Mouse (Mus musculus): ENCODE data around the gene Ulk4. TPM values are rescaled to one million over a fixed set of nuclear protein-coding genes. Genes with fewer than 3 reads are reported as not detected.

The Ulk4 gene
- total RNA-seq (2021), result 1 to 10 TPM; 7.4 to 9.1 TPM

DNA sequence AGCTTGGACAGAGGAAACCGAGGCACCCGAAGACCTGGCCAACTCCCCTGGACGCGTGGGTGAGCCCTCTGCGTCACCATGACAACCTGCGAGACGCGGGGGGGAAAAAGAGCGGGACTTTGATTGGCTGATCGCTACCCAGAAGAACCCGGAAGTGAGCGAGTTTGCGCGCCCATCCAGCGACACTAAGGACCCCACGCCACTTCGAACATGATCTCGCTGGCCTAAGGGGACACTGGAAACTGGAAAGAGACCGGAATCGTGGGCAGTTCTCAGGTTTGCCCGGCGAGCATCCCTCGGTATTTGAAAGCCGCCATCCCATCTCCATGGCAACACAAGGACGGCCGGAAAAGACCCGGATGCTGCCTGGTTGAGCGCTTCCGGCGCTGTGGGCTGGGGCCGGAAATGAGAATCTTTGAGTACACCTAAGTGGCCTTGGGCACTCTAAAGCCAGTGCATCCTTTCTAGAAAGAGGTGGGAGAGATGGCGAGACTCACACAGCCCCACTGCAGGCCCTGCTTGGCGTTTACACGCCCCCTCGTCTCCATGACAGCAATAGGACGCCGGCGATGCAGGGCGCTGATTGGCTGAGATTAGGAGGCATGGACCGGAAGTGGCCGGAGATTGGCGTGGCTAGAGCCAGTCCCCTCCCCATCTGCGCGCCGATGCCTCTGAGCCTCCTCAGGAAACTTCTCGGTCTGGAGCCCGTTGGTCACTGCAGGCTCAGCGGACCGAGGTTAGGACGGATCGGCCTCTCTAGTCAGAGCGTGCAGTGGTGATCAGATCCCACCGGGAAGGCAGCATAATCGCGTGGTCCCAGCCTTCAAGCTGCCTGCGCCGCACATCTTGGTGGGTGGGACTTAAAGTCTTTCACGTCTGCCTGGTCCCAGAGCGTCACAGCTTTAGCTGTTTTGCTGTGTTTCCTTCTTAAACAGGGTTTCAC is at the start of gene Ulk4:
Gene Ulk4, minus strand, starts transcription at position 80 of the 943 bp plus-strand sequence.
- intact Hi-C loops (cut with DNase I), result loop anchor here (5.0 kb wide), 1 partner anchor 160 kb away; no protein-coding TSS in a partner anchor
- DNase-seq (ENCODE audit: low spot score in 2 of 2), result peak; percentile 96

DNA sequence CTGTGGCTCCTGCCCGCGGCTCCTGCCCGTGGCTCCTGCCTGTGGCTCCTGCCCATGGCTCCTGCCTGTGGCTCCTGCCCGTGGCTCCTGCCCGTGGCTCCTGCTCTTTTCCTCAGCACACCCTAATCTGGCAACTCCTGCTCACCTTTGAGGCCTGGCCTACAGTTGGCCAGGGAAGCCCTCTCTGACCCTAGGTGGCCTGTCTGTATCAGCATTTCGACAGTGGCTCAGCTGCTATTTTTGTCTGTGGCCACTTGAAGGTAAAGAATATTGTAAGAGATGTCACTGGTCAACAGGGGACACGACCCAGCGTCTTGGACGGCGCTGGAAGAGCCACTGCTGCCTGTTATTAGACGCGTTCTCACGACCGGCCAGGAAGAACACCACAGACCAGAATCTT is 45.0 kb upstream of the Ulk4 start:
- intact Hi-C loops (cut with DNase I), result no loop called here
- DNase-seq (ENCODE audit: low spot score in 2 of 2), result no peak

DNA sequence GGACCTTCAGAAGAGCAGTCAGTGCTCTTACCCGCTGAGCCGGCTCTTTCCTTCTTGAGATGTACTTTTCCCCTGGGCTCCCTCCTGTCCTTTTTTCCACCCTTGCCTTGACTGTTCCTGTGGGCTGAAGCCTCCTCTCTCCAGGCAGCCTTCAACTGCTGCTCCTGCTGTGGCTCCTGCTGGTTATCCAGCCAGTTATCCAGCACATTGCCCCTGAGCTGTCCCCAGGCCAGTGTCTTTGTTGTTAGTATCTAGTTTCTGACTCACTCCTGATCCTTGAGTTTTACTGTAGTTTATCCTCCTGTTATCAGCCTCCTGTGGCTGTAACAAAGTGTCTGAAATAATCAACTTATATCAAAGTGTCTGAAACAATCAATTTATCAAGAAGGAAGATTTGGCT is 44.1 kb upstream of the Ulk4 start:
- no peak for DNase-seq (ENCODE audit: low spot score in 2 of 2)
- intact Hi-C loops (cut with DNase I), result no loop called here

DNA sequence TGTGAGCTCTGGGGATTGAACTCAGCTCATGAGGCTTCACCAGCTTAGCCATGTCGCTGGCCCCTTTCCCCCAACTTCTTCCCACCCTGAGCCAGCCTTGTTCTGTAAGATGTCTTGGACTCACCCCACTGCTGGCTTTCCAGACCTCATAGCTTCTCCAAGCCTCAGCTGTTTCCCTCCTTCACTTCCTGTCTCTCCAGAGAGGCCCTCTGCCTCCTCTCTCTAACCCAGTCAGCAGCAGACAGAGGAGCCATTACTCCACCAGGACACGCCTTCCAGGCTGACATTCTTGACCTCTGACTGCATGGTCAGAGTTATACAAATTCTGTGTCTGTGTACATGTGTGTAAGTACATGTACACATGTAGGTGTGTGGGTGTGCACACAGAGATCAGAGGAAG is 43.4 kb upstream of the Ulk4 start:
- DNase-seq (ENCODE audit: low spot score in 2 of 2), result no peak
- intact Hi-C loops (cut with DNase I), result no loop called here

DNA sequence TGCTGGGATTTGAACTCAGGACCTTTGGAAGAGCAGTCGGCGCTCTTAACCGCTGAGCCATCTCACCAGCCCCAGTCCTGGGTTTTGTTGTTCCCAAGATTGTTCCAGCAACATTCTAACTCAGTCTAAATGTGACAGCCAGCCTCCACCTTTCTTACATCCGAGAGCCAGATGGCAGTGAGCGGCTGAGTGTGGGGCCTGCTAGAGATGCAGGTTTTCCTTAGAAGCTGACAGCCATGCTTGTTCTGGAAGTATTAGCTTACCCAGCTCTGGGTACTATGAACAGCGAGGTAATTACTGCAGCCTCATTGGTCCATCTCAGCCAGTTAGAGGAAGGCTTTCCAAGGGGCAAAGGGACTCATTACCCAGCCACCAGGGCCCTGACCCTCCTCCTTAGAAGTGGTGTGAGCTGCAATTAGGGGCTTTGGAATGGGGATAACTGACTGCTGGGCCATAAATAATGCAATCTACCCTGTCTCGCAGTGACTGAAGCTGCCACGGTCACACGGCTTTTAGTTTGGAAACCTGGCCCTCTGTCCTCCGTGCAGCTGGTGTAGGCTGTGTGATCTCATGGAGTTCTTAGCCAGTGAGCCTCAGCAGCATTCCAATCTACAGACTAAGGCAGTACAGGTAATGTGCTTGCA is 42.4 kb upstream of the Ulk4 start:
- intact Hi-C loops (cut with DNase I), result no loop called here
- DNase-seq (ENCODE audit: low spot score in 2 of 2), result peak; percentile 50 to 86

DNA sequence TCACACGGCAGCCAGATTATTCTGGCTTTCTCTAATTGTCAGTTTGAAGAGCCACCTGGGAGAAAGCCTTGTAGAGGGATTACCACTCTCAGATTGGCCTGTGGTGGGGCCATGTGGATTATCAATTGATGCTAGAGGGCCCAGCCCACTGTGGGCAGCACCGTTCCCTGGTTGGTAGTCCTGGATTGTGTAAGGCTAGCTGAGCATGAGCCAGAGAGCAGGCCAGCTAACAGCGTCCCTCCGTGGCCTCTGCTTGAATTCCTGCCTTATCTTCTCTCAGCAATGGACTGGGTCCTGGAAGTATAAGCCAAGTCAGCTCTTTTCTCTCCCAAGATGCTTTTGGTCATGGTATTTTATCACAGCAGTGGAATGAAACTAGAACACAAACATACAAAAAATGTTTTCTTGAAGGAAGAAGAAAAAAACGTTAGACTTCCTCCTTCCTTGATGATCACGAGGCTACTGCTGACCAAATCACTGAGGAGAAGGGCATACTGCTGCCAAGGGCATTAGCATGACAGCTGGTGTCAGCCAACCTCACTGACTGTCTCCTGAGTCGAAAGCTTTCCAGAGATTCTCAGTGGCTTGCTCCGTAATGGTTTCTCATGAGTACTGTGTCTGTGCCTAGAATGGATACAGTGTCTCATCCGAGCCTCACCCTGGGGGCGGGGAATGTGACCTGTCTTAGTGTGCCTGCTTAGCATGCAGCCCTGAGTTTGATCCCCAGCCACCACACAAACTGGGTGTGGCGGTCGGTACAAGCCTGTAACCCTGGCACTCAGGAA is 39.8 kb upstream of the Ulk4 start:
- intact Hi-C loops (cut with DNase I), result loop anchor here (2.0 kb wide), 1 partner anchor 16 kb away; no protein-coding TSS in a partner anchor
- DNase-seq (ENCODE audit: low spot score in 2 of 2), result no peak

DNA sequence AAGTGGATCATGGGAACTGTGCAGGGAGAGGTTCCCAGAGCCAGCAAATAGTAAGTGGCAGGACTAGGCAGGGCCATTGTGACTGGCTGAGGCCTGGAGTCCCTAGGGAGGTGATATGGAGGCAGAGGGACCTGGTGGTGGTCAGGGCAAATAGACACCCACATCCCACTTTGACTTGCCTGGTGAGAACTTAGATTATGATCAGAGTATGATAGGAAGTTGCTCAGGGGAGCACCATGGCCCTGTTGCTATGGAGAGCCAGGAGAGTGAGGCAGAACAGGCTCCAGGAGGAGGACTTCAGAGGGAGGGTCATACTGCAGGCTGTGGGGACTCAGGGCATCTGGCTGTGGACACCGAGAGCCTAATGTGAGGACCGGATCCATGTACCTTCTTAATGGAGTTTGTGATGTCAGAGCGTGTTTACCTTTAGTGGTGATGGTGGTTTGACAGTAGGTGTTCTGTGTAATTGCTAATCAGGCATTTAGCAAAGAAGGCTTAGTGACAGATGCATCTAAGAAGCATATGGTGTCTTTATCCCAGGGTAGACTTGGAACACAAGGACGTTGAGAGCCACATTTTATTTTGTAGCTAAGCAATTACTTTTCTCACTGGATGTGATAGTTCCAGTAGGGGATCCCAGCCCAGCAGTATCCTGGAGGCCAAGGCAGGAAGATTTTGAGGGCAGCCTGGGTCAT is 39.1 kb upstream of the Ulk4 start:
- intact Hi-C loops (cut with DNase I), result loop anchor here (2.0 kb wide), 1 partner anchor 17 kb away; no protein-coding TSS in a partner anchor
- DNase-seq (ENCODE audit: low spot score in 2 of 2), result no peak

DNA sequence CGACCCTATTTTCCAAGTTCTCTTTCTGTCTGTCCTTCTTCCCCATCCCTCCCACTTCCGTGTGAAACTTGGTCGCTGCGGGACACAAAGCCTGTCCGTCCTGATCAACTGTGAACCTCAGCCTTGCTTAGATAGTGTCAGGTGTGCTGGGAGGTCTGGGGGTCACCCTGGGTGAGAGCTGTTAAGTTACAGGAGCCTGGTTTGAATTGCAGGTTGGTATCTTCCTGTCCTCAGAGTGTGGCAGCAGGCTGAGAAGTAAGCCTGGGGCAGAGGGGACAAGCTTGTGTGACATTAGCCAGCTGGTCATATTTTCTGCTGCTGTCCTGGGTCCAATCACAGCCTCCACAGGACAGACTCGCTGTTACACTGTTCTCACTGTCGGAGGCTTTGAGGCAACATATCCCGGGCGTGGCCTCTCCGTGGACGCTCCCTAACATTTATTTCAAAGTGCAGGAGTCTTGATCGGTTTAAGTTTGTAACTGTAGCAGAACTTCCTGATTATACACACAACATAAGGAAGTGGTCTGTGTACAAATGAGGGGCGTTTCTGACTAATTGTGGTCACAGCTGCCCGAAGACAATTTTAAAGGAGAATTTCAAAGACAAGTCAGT is 37.6 kb upstream of the Ulk4 start:
- DNase-seq (ENCODE audit: low spot score in 2 of 2), result no peak
- intact Hi-C loops (cut with DNase I), result no loop called here

DNA sequence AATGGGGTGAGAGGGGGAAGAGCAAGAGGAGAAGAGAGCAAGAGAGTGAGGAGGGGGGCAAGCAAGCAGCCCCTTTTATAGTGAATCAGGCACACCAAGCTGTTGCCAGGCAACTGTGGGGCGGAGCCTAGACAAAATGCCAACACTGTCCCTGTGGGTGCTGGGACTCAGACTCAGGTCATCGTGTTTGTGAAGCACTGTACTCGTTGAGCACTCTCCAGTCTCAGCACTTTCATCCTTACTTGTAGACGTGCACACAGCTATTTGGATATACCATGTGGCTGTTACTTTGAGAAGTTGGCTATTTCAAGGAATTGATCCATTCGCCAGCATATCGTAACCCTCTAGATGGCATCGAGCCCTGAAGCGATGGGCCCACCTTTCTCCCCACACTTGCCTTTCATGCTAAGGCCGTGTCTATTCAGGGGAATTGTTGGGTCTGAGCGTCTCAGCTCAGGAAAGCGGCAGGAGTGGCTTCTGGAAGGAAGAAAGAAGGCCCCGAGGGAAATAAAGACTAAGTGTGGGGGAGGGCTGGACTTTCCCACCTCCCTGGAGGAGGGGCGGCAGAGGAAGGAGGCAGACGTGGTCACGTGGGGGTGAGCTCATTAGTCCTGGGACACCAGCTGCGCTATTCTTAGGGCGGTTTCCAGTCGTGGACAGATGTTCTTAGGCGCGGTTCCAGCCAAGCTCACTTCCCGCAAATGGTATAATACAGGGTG is 36.8 kb upstream of the Ulk4 start:
- DNase-seq (ENCODE audit: low spot score in 2 of 2), result peak; percentile 52 to 56
- intact Hi-C loops (cut with DNase I), result no loop called here

DNA sequence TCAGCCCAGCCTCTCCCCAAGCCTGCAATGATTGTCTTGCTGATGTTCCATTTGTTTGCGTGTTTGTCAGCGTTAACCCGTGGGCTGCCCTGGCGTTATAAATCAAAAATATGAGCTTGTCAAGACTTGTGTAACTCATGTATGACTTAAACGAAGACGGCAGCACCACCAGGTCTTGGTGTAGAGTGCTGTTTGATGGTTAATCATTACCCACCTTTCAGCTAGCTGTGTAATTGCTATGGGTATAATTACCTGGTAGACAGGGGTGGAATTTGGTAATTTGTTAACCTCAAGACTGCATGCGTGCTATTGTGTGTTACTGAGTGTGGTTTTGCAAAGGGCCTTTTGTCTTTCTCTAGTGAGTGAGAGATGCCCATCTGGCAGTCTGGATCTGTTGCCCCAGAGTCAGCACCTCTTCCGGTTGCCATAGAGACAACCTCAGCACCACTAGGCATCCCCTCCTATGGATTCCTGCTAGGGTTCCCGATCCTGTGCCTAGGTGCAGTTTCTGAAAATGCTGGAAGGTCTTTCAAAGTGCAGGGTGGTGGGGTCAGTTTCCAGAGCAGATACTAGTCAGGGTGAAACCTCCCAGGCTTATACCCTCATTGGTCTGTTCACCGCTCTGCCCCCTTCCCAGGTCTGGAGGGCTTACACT is 35.4 kb upstream of the Ulk4 start:
- intact Hi-C loops (cut with DNase I), result no loop called here
- no peak for DNase-seq (ENCODE audit: low spot score in 2 of 2)

DNA sequence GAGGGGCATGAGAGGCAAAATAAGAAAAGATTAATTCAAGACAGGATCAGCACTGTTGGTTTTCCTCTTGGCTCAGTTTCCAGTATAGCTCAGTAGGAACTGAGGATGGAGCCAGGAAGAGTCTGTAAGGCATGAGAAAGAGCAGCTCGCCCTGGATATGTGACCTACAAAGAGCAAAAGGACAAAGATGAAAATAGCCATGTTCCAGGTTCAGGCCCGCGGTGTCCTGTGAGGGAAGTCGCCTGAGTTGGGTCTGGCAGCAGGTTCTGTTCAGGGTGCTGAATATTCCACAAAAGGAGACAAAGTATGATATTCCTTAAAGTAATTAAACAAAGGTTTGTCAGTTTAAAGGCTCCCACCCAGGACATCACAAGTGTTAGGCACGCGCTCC is 34.8 kb upstream of the Ulk4 start:
- intact Hi-C loops (cut with DNase I), result no loop called here
- DNase-seq (ENCODE audit: low spot score in 2 of 2), result no peak

DNA sequence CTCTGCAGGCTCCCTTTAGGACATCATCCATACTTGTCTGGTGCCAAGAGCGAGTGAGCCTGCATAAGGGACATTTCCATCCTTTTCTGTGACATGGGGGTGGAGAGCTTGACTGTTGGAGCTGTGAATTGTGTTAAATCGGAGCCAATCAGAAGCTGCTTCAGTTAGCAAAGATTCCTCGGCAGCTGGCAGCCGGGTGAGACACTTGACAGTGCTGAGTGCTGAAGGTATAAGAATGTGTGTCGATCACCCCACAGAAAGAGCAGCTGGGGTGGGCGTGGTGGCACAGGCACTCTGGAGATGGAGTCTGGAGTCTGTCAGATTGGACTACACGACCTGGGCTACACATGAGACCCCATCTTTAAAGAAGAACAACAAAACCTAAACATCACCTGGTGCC is 33.5 kb upstream of the Ulk4 start:
- intact Hi-C loops (cut with DNase I), result no loop called here
- peak in 1 of 2 experiments; percentile 62 for DNase-seq (ENCODE audit: low spot score in 2 of 2)

DNA sequence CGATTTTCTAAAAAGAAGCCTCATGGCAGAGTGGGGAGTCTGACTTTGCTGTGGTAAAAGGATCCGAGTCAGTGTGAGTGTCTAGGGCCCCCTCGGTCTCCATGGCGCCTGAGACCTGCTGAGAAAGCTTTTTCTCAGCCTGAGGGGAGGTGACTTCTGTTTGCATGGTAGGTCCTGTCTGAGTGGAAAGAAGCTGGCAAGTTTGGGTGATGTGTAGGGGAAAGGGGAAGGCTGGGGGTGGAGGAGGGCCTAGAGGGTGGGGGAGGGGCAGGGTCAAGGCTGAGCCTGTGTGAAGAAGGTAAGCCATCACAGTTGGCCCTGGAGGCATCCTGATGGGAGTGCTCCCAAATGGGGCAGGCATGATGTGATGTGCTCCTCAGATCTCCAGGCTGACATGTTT is 32.3 kb upstream of the Ulk4 start:
- intact Hi-C loops (cut with DNase I), result no loop called here
- no peak for DNase-seq (ENCODE audit: low spot score in 2 of 2)

DNA sequence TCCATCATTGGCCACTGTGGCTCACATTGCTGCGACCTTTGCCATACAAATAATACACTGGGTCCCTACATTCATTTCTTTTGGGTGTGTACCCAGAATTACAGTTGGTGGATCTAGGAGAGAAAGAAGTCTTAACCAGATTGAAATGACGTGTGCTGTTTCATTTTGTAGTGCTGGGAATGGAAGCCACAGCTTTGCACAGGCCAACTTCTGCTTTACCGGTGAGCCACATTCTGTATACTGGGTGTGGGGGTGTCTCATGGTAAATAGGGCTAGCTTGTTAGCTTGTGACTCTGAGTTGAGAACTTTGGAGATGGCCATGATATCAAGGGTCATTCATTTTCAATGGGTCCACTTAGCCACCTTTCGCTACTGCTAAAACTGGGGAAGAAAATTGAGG is 28.5 kb upstream of the Ulk4 start:
- DNase-seq (ENCODE audit: low spot score in 2 of 2), result no peak
- intact Hi-C loops (cut with DNase I), result no loop called here

DNA sequence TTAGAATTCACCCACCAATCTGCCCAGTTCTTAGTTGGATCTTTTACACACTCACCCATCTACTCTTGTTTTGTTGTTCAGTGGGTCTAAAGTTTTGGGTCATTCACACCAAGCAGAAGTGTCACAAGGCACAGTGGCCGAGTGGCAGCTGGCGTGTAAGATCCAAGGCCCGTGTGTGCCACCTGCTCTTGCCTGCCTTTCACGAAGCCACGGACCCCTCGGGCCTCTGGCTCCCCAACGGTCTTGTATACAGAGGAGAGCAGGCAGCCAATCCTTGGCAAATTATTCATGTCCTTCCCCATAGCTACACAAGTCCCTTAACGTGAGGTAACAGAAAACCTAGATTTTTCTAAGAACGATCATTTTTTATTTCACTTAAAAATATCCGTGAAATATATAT is 27.5 kb upstream of the Ulk4 start:
- intact Hi-C loops (cut with DNase I), result no loop called here
- DNase-seq (ENCODE audit: low spot score in 2 of 2), result no peak

DNA sequence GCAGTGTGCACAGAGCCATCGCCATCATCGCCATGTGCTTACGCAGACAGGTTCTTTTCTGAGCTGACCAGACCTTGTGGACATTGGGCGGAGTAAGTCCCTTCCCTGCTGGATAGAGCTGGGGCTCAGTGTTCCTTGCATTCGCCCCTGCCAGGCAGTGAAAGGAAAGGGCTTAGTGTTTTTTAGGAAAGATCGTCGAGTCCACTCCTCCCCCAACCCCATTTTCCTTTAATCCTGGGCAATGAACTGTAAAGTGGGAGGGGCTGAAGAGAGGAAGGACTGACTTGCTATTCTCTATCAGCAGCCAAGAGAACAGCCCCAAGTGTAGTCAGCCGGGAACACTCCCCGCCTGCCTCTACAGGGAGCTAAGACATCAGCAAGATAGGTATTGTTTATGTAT is 26.8 kb upstream of the Ulk4 start:
- DNase-seq (ENCODE audit: low spot score in 2 of 2), result no peak

DNA sequence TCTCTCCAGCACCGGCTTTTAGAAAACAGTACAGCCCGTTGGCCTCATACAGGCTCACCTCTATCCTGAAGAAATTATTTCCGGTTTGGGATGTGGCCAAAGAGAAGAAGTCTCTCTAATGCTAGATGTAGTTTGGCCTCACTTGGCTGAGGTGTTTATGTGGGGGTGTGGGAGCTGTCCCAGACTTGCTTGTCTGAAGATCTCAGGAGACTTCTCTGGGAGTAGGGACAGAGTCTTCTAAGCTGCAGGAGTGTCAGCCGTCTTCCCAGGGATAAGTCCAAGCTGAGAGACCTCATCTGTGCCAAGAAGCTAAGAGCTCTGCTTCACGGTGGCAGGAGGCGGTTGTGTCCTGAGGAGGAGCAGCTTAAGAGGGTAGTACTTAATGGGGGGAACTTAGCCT is 26.1 kb upstream of the Ulk4 start:
- no peak for DNase-seq (ENCODE audit: low spot score in 2 of 2)

More for the DNA sequence above, 26.8 kb upstream of the Ulk4 start:
- intact Hi-C loops (cut with DNase I), result no loop called here

DNA sequence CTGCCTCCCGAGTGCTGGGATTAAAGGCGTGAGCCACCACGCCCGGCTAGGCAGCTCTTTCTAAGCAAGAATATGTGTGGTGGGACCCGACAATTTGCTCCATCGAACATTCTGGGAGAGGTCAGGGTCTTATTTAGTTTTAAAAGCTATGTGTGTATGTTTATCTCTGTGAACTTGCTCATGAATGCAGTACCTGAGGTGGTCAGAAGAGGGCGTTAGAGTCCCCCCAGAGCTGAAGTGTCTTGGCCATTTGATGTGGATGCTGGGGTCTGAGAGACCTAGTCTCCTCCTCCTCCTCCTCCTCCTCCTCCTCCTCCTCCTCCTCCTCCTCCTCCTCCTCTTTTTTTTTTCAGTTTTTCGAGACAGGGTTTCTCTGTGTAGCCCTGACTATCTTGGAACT is 25.5 kb upstream of the Ulk4 start:
- DNase-seq (ENCODE audit: low spot score in 2 of 2), result no peak
- intact Hi-C loops (cut with DNase I), result no loop called here

More for the DNA sequence above, 26.1 kb upstream of the Ulk4 start:
- intact Hi-C loops (cut with DNase I), result no loop called here

Data from left cerebral cortex, postnatal 25 days (tissue).